In genomic region chr4:133176761-133177403, GRCm38 (mm10) we compare ENCODE assay signal across 8 mouse cellular contexts. TPM values are rescaled to one million over a fixed set of nuclear protein-coding genes. Genes with fewer than 3 reads are reported as not detected.
DNase-seq lines count a peak whose midpoint lies in the region; ATAC-seq and TF ChIP-seq lines count a peak whose summit lies in the region.

No protein-coding gene starts in this region.

- no peak overlapping the region for H3K4me2 ChIP-seq in neural tube, embryonic 11.5 days (ENCODE audit: low read depth)
- H3K4me2 ChIP-seq in intestine, postnatal 0 days (replicated peaks; ENCODE audit: low read depth), result no peak overlapping the region
- H3K4me2 ChIP-seq in stomach, embryonic 14.5 days (replicated peaks; ENCODE audit: low read depth, low read length), result no peak overlapping the region

- peak; percentile 75 for ATAC-seq in frontal cortex, adult (ENCODE audit: low TSS enrichment)
- ATAC-seq in neural tube, embryonic 11.5 days (ENCODE audit: insufficient read depth, low FRiP score, low TSS enrichment), result no peak
- ATAC-seq in intestine, postnatal 0 days, result no peak
- no peak for ATAC-seq in stomach, embryonic 14.5 days (ENCODE audit: insufficient number of reproducible peaks, insufficient read depth, low FRiP score, low read depth)
- ATAC-seq in CD4-positive, CD25-positive, alpha-beta regulatory T cell, adult 4 months, result no peak

- no peaks in the 10 kb centered on the region for H3K9me3 ChIP-seq in neural tube, embryonic 11.5 days (ENCODE audit: control insufficient read depth, low read length)
- H3K9me3 ChIP-seq in intestine, postnatal 0 days (ENCODE audit: control insufficient read depth), result no peaks in the 10 kb centered on the region
- H3K9me3 ChIP-seq in stomach, embryonic 14.5 days (ENCODE audit: control insufficient read depth, low read depth, low read length), result no peaks in the 10 kb centered on the region

- H3K27me3 ChIP-seq in neural tube, embryonic 11.5 days (ENCODE audit: control insufficient read depth, insufficient read depth, low read length), result no peaks in the 10 kb centered on the region
- no peaks in the 10 kb centered on the region for H3K27me3 ChIP-seq in intestine, postnatal 0 days (replicated peaks; ENCODE audit: control insufficient read depth, insufficient read depth, low read length)
- no peaks in the 10 kb centered on the region for H3K27me3 ChIP-seq in stomach, embryonic 14.5 days (ENCODE audit: control insufficient read depth, insufficient read depth, low read length)

- H3K4me1 ChIP-seq in neural tube, embryonic 11.5 days (ENCODE audit: control insufficient read depth, insufficient read depth, low read length), result peaks cover 11% of the 10 kb centered on the region; the same call in 1 of the 2 replicates
- peaks cover 8% of the 10 kb centered on the region; the same call in 1 of the 2 replicates for H3K4me1 ChIP-seq in intestine, postnatal 0 days (replicated peaks; ENCODE audit: control insufficient read depth, insufficient read depth, low read length)
- H3K4me1 ChIP-seq in stomach, embryonic 14.5 days (ENCODE audit: control insufficient read depth, insufficient read depth, low read length), result peaks cover 25% of the 10 kb centered on the region

- WGBS in neural tube, embryonic 11.5 days, result 79% methylated on average over 18 of the region's 18 CpGs
- 81% methylated on average over 18 of the region's 18 CpGs for WGBS in intestine, postnatal 0 days
- 76% methylated on average over 18 of the region's 18 CpGs for WGBS in stomach, embryonic 14.5 days

- no peak overlapping the region for H3K9ac ChIP-seq in neural tube, embryonic 11.5 days (ENCODE audit: low read length)
- no peak overlapping the region for H3K9ac ChIP-seq in intestine, postnatal 0 days (ENCODE audit: low read depth, low read length)
- H3K9ac ChIP-seq in stomach, embryonic 14.5 days (replicated peaks; ENCODE audit: low read depth, low read length), result no peak overlapping the region

- DNase-seq in frontal cortex, postnatal 14 days (ENCODE audit: low spot score in 2 of 2), result no peak
- DNase-seq in neural tube, embryonic 11.5 days (ENCODE audit: low spot score), result no peak
- DNase-seq in neural tube, embryonic 10.5 days (ENCODE audit: extremely low spot score, low spot score), result no peak
- DNase-seq in urinary bladder, adult 18-20 months (ENCODE audit: low spot score in 2 of 2), result no peak

- no peaks in the 10 kb centered on the region; the same call in 1 of the 2 replicates for H3K36me3 ChIP-seq in neural tube, embryonic 11.5 days (ENCODE audit: control insufficient read depth, insufficient read depth, low read length)
- H3K36me3 ChIP-seq in intestine, postnatal 0 days (ENCODE audit: control insufficient read depth, insufficient read depth), result peaks cover 29% of the 10 kb centered on the region
- peaks cover 30% of the 10 kb centered on the region; the same call in 1 of the 2 replicates for H3K36me3 ChIP-seq in stomach, embryonic 14.5 days (ENCODE audit: control insufficient read depth, insufficient read depth, low read length)

- TF ChIP-seq CTCF in intestine, postnatal 0 days (IDR thresholded peaks at IDR 0.05; ENCODE audit: low read depth), result no peak

- 0 out of 2 replicates have a peak overlapping the region, but pooled peaks have one; percentile 23 for H3K27ac ChIP-seq in neural tube, embryonic 11.5 days (ENCODE audit: low read depth, low read length)
- 0 out of 2 replicates have a peak overlapping the region, but pooled peaks have one; percentile 36 for H3K27ac ChIP-seq in intestine, postnatal 0 days (ENCODE audit: low read depth, low read length)
- peak overlapping the region; percentile 48; the same call in 1 of the 2 replicates for H3K27ac ChIP-seq in stomach, embryonic 14.5 days (ENCODE audit: low read length)

- no peak overlapping the region for H3K4me3 ChIP-seq in neural tube, embryonic 11.5 days (ENCODE audit: low read depth, low read length)
- no peak overlapping the region for H3K4me3 ChIP-seq in intestine, postnatal 0 days (ENCODE audit: low read depth, low read length)
- H3K4me3 ChIP-seq in stomach, embryonic 14.5 days (ENCODE audit: low read depth, low read length), result no peak overlapping the region

RNA-seq across cellular contexts. Expression of gene Cd164l2, which starts 35.0 kb away (rescaled TPM):
- 0.32 and 0.62 TPM in 2 replicates for polyA plus RNA-seq in neural tube, embryonic 11.5 days (2014; fragmentation: Nextera tagmentation; extraction: Ambion mirVana)
- polyA plus RNA-seq in intestine, postnatal 0 days (2015; fragmentation: Nextera tagmentation; extraction: Ambion mirVana), result 0.58 and 0.94 TPM in 2 replicates
- 8.7 and 11.6 TPM in 2 replicates for polyA plus RNA-seq in stomach, embryonic 14.5 days (2014; fragmentation: Nextera tagmentation; extraction: Ambion mirVana)
- under 1 TPM in 1 of 2 experiments, not detected in 1; 0.54 TPM for polyA plus RNA-seq in CD4-positive, CD25-positive, alpha-beta regulatory T cell, adult 4 months (2017; shearing (Covaris generic))

RNA-seq across cellular contexts. Expression of gene Gpr3, which starts 35.5 kb away (rescaled TPM):
- polyA plus RNA-seq in neural tube, embryonic 11.5 days (2014; fragmentation: Nextera tagmentation; extraction: Ambion mirVana), result 0.45 and 0.49 TPM in 2 replicates
- 0.05 TPM in 1 of 2 replicates, not detected in the other for polyA plus RNA-seq in intestine, postnatal 0 days (2015; fragmentation: Nextera tagmentation; extraction: Ambion mirVana)
- polyA plus RNA-seq in stomach, embryonic 14.5 days (2014; fragmentation: Nextera tagmentation; extraction: Ambion mirVana), result not detected in 2 replicates
- polyA plus RNA-seq in CD4-positive, CD25-positive, alpha-beta regulatory T cell, adult 4 months (2017; shearing (Covaris generic)), result not detected

RNA-seq across cellular contexts. Expression of gene Wasf2, which starts 46.6 kb away (rescaled TPM):
- polyA plus RNA-seq in neural tube, embryonic 11.5 days (2014; fragmentation: Nextera tagmentation; extraction: Ambion mirVana), result 33.0 and 39.0 TPM in 2 replicates
- polyA plus RNA-seq in intestine, postnatal 0 days (2015; fragmentation: Nextera tagmentation; extraction: Ambion mirVana), result 64.6 and 68.4 TPM in 2 replicates
- polyA plus RNA-seq in stomach, embryonic 14.5 days (2014; fragmentation: Nextera tagmentation; extraction: Ambion mirVana), result 120 and 124 TPM in 2 replicates
- 10 to 100 TPM; 69.2 to 76.3 TPM for polyA plus RNA-seq in CD4-positive, CD25-positive, alpha-beta regulatory T cell, adult 4 months (2017; shearing (Covaris generic))
